10 mouse cellular contexts compared by ENCODE assay signal in the genomic region with DNA sequence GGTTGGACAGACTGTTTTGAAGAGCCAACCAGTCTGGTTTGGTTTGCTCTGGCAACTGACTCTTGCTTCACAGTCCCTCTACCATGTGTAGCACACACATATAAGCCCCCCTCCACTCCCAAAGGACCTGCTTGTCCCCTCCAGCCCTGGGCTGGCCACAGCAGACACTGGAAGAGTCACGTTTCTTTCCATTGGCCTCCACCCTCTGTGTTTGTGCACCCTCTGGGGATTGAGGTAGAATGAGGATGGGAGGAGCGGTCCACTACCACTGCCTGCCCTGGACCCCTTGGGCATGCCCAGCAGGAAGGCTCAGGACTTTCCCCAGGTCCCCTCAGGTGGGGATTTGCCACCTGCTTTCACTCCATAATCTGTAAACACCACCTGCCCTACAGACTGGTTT. TPM values are rescaled to one million over a fixed set of nuclear protein-coding genes. Genes with fewer than 3 reads are reported as not detected.
DNase-seq lines count a peak whose midpoint lies in the region; ATAC-seq lines count a peak whose summit lies in the region.
"Had no signal": no experiment of that assay in that cellular context is flagged by ENCODE, and none has a peak within 500 bp of the region (broad histone marks: within the 10 kb centered on the region; RNA-seq: fewer than 3 reads in every experiment).

No protein-coding gene starts in this region.

- ATAC-seq in heart, embryonic 15.5 days (replicated peaks; ENCODE audit: insufficient number of reproducible peaks, insufficient read depth, low FRiP score, low read depth) = no peak
- no peak for ATAC-seq in embryonic facial prominence, embryonic 14.5 days (ENCODE audit: low read depth)
- ATAC-seq in hindbrain, embryonic 16.5 days = no peak
- no peak for ATAC-seq in midbrain, embryonic 13.5 days
- no peak for ATAC-seq in frontal cortex, adult (ENCODE audit: low TSS enrichment)

- H3K4me3 ChIP-seq in heart, embryonic 15.5 days = peak overlapping the region; percentile 65; the same call in 1 of the 2 replicates
- H3K4me3 ChIP-seq in embryonic facial prominence, embryonic 14.5 days (ENCODE audit: low read depth, low read length) = peak overlapping the region; percentile 83
- H3K4me3 ChIP-seq in hindbrain, embryonic 16.5 days (ENCODE audit: low read length) = peak overlapping the region; percentile 88
- H3K4me3 ChIP-seq in midbrain, embryonic 13.5 days (replicated peaks) = peak overlapping the region; percentile 68

- H3K27me3 ChIP-seq in heart, embryonic 15.5 days = no peaks in the 10 kb centered on the region
- no peaks in the 10 kb centered on the region for H3K27me3 ChIP-seq in embryonic facial prominence, embryonic 14.5 days (replicated peaks; ENCODE audit: control insufficient read depth, insufficient read depth, low read length)
- H3K27me3 ChIP-seq in hindbrain, embryonic 16.5 days (replicated peaks; ENCODE audit: control insufficient read depth, insufficient read depth, low read length) = no peaks in the 10 kb centered on the region
- H3K27me3 ChIP-seq in midbrain, embryonic 13.5 days = peaks cover 4% of the 10 kb centered on the region; the same call in 1 of the 2 replicates

- H3K4me1 ChIP-seq in heart, embryonic 15.5 days (replicated peaks) = peaks cover 26% of the 10 kb centered on the region
- peaks cover 28% of the 10 kb centered on the region for H3K4me1 ChIP-seq in embryonic facial prominence, embryonic 14.5 days (ENCODE audit: control insufficient read depth, insufficient read depth, low read length)
- peaks cover 23% of the 10 kb centered on the region for H3K4me1 ChIP-seq in hindbrain, embryonic 16.5 days (ENCODE audit: control insufficient read depth, insufficient read depth, low read depth, low read length)
- H3K4me1 ChIP-seq in midbrain, embryonic 13.5 days (replicated peaks) = peaks cover 33% of the 10 kb centered on the region

- peak overlapping the region; percentile 99 for H3K4me2 ChIP-seq in heart, embryonic 15.5 days
- H3K4me2 ChIP-seq in embryonic facial prominence, embryonic 14.5 days (ENCODE audit: low read depth, low read length) = peak overlapping the region; percentile 93
- H3K4me2 ChIP-seq in hindbrain, embryonic 16.5 days (ENCODE audit: low read length) = peak overlapping the region; percentile 97
- H3K4me2 ChIP-seq in midbrain, embryonic 13.5 days (replicated peaks) = peak overlapping the region; percentile 97

- H3K36me3 ChIP-seq in heart, embryonic 15.5 days = no peaks in the 10 kb centered on the region
- H3K36me3 ChIP-seq in embryonic facial prominence, embryonic 14.5 days (ENCODE audit: control insufficient read depth, insufficient read depth, low read length) = 0 out of 2 replicates have a peak, but pooled peaks cover 11% of the 10 kb centered on the region
- H3K36me3 ChIP-seq in hindbrain, embryonic 16.5 days (ENCODE audit: control insufficient read depth, insufficient read depth, low read length) = no peaks in the 10 kb centered on the region
- H3K36me3 ChIP-seq in midbrain, embryonic 13.5 days = no peaks in the 10 kb centered on the region

- no peaks in the 10 kb centered on the region for H3K9me3 ChIP-seq in heart, embryonic 15.5 days (replicated peaks)
- no peaks in the 10 kb centered on the region for H3K9me3 ChIP-seq in embryonic facial prominence, embryonic 14.5 days (ENCODE audit: control insufficient read depth, low read length)
- no peaks in the 10 kb centered on the region for H3K9me3 ChIP-seq in hindbrain, embryonic 16.5 days (ENCODE audit: control insufficient read depth, low read length)
- no peaks in the 10 kb centered on the region for H3K9me3 ChIP-seq in midbrain, embryonic 13.5 days

- H3K27ac ChIP-seq in heart, embryonic 15.5 days = peak overlapping the region; percentile 90; the same call in 1 of the 2 replicates
- no peak overlapping the region for H3K27ac ChIP-seq in embryonic facial prominence, embryonic 14.5 days (replicated peaks; ENCODE audit: low read depth, low read length)
- peak overlapping the region; percentile 23; the same call in 1 of the 2 replicates for H3K27ac ChIP-seq in hindbrain, embryonic 16.5 days (ENCODE audit: low read depth, low read length)
- H3K27ac ChIP-seq in midbrain, embryonic 13.5 days = no peak overlapping the region

- DNase-seq in heart, postnatal 25 days (ENCODE audit: low spot score) = no peak
- no peak for DNase-seq in embryonic facial prominence, embryonic 14.5 days (ENCODE audit: low spot score)
- DNase-seq in adrenal gland, postnatal 36 days = no peak
- no peak for DNase-seq in urinary bladder, postnatal 10 days (ENCODE audit: low spot score)
- DNase-seq: gastrocnemius, postnatal 10 days had no signal

- WGBS in heart, embryonic 15.5 days = 65% methylated on average over 2 of the region's 2 CpGs
- 46% methylated on average over 2 of the region's 2 CpGs for WGBS in embryonic facial prominence, embryonic 14.5 days
- WGBS in hindbrain, embryonic 16.5 days = 54% methylated on average over 2 of the region's 2 CpGs
- WGBS in midbrain, embryonic 13.5 days = 54% methylated on average over 2 of the region's 2 CpGs

- no peak overlapping the region for H3K9ac ChIP-seq in heart, embryonic 15.5 days
- H3K9ac ChIP-seq in embryonic facial prominence, embryonic 14.5 days (ENCODE audit: low read depth, low read length) = peak overlapping the region; percentile 86; the same call in 1 of the 2 replicates
- peak overlapping the region; percentile 8 for H3K9ac ChIP-seq in hindbrain, embryonic 16.5 days (ENCODE audit: low read depth, low read length)
- 0 out of 2 replicates have a peak overlapping the region, but pooled peaks have one; percentile 25 for H3K9ac ChIP-seq in midbrain, embryonic 13.5 days (replicated peaks)

- intact Hi-C loops in heart, postnatal 25 days (cut with DNase I) = loop anchor here (5.0 kb wide), 1 partner anchor 49 kb away; no protein-coding TSS in a partner anchor

RNA-seq across cellular contexts. Expression of gene Ctdspl, which starts 1.8 kb away (rescaled TPM):
- 7.1 and 8.9 TPM in 2 replicates for polyA plus RNA-seq in heart, embryonic 15.5 days (2015; fragmentation: Nextera tagmentation; extraction: Ambion mirVana)
- 10 to 100 TPM; 10.1 to 12.7 TPM for total RNA-seq in heart, postnatal 25 days (2021)
- 17.7 and 17.8 TPM in 2 replicates for polyA plus RNA-seq in embryonic facial prominence, embryonic 14.5 days (2014; fragmentation: Nextera tagmentation; extraction: Ambion mirVana)
- polyA plus RNA-seq in hindbrain, embryonic 16.5 days (2015; fragmentation: Nextera tagmentation; extraction: Ambion mirVana) = 8.1 and 9.2 TPM in 2 replicates
- 5.2 and 6.2 TPM in 2 replicates for polyA plus RNA-seq in midbrain, embryonic 13.5 days (2015; fragmentation: Nextera tagmentation; extraction: Ambion mirVana)
- 10 to 100 TPM; 30.4 to 32.8 TPM for total RNA-seq in adrenal gland, postnatal 36 days (2021)
- total RNA-seq: CH12.LX had no signal

Comparison
In these comparisons a context has a peak if more than half of its experiments do, and no peak if none do; other contexts are left out.
1. H3K27ac ChIP-seq: peak in heart, embryonic 15.5 days (single experiment) and hindbrain, embryonic 16.5 days (single experiment); none in embryonic facial prominence, embryonic 14.5 days (single experiment) and midbrain, embryonic 13.5 days (single experiment).
2. Peak in every context shown above with its lines, with median percentiles within 50 percentile points of each other: H3K4me2 ChIP-seq and H3K4me3 ChIP-seq.